Mouse (Mus musculus): ENCODE measurements around the gene Gm21518.
"Not testable (repeated sequence)": the region's sequence is repeated elsewhere in the genome, so short reads cannot be mapped to it uniquely, and the experiment has no call there.

The Gm21518 gene

DNA sequence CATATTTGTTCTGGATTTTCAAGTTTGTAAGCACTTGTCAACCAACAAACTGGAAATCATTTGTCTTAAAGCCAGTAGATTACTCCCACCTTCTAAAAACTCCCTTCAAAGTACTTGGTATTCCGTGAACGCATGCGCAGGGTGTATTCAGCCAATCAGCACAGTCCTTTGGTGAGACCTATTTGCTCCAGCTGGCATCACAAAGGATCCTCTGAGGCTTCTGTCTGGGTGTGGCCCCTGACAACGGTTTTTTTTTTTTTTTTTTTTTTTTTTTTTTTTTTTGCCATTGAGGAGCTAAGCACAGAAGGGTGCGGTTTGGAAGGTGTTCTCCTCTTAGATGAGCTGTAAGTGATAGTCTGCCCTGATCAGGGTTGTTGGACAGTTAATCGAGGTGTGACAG is at the start of gene Gm21518:
Gm21518 (plus strand) TSS at position 301 of the 400 bp plus-strand sequence.
- DNase-seq (ENCODE audit: low read depth, low spot score), result not testable (repeated sequence)
